Comparison of ENCODE assay signal across 8 mouse cellular contexts in genomic region chr13:30973501-30974246, GRCm38 (mm10). TPM values are rescaled to one million over a fixed set of nuclear protein-coding genes. Genes with fewer than 3 reads are reported as not detected.
DNase-seq lines count a peak whose midpoint lies in the region; ATAC-seq and TF ChIP-seq lines count a peak whose summit lies in the region.

Gene Exoc2 (minus strand): TSS chr13:30974093.
Gene Gm5447 (plus strand): TSS chr13:30974204.

- H3K4me2 ChIP-seq in heart, embryonic 12.5 days: peak within 1 kb of the TSS; percentile 71
- peak within 1 kb of the TSS; percentile 64 for H3K4me2 ChIP-seq in kidney, postnatal 0 days (ENCODE audit: low read length)
- H3K4me2 ChIP-seq in liver, embryonic 12.5 days: peak within 1 kb of the TSS; percentile 82

- DNase-seq in brain, embryonic 18.5 days (ENCODE audit: low read depth, low spot score): peak; percentile 73
- DNase-seq in kidney, postnatal 0 days (ENCODE audit: low spot score): peak; percentile 93
- peak; percentile 85 for DNase-seq in naive thymus-derived CD4-positive, alpha-beta T cell, adult 2 months (ENCODE audit: low read depth)
- peak; percentile 81 for DNase-seq in splenic B cell, adult 2 months (ENCODE audit: low read depth, low spot score)

- H3K4me1 ChIP-seq in heart, embryonic 12.5 days (replicated peaks): peaks cover 21% of the 10 kb centered on the region
- no peaks in the 10 kb centered on the region for H3K4me1 ChIP-seq in kidney, postnatal 0 days (replicated peaks; ENCODE audit: insufficient read depth, low read length)
- peaks cover 41% of the 10 kb centered on the region for H3K4me1 ChIP-seq in liver, embryonic 12.5 days

- no peaks in the 10 kb centered on the region for H3K9me3 ChIP-seq in heart, embryonic 12.5 days (replicated peaks)
- H3K9me3 ChIP-seq in kidney, postnatal 0 days (replicated peaks; ENCODE audit: low read length): no peaks in the 10 kb centered on the region
- H3K9me3 ChIP-seq in liver, embryonic 12.5 days (replicated peaks): no peaks in the 10 kb centered on the region

- H3K27ac ChIP-seq in heart, embryonic 12.5 days (ENCODE audit: poor library complexity, severe bottlenecking): peak within 1 kb of the TSS; percentile 82
- H3K27ac ChIP-seq in kidney, postnatal 0 days: peak within 1 kb of the TSS; percentile 95
- peak within 1 kb of the TSS; percentile 88 for H3K27ac ChIP-seq in liver, embryonic 12.5 days

- H3K4me3 ChIP-seq in heart, embryonic 12.5 days: peak within 1 kb of the TSS; percentile 80
- H3K4me3 ChIP-seq in kidney, postnatal 0 days (replicated peaks; ENCODE audit: low read depth, low read length): peak within 1 kb of the TSS; percentile 98
- H3K4me3 ChIP-seq in liver, embryonic 12.5 days: peak within 1 kb of the TSS; percentile 93

- no peaks in the 10 kb centered on the region for H3K27me3 ChIP-seq in heart, embryonic 12.5 days (replicated peaks)
- H3K27me3 ChIP-seq in kidney, postnatal 0 days (ENCODE audit: insufficient read depth, low read length): 0 out of 2 replicates have a peak, but pooled peaks cover 3% of the 10 kb centered on the region
- H3K27me3 ChIP-seq in liver, embryonic 12.5 days (replicated peaks): no peaks in the 10 kb centered on the region
- H3K27me3 ChIP-seq in splenic B cell, adult 2 months (ENCODE audit: control insufficient read depth, insufficient read depth, low read length, poor library complexity, severe bottlenecking): no peaks in the 10 kb centered on the region

- ATAC-seq in CD4-positive, CD25-positive, alpha-beta regulatory T cell, adult 4 months: peak; percentile 80
- peak; percentile 88 for ATAC-seq in erythroid progenitor cell, adult 5-6 weeks (replicated peaks; ENCODE audit: low FRiP score, poor library complexity, severe bottlenecking)
- peak; percentile 89 for ATAC-seq in heart, embryonic 12.5 days (ENCODE audit: insufficient number of reproducible peaks, low FRiP score)
- ATAC-seq in kidney, postnatal 0 days (replicated peaks; ENCODE audit: low FRiP score, low read depth): peak; percentile 98
- ATAC-seq in liver, embryonic 12.5 days: peak; percentile 96

- peak within 1 kb of the TSS; percentile 89 for H3K9ac ChIP-seq in heart, embryonic 12.5 days
- peak within 1 kb of the TSS; percentile 92 for H3K9ac ChIP-seq in kidney, postnatal 0 days (ENCODE audit: low read depth, low read length)
- H3K9ac ChIP-seq in liver, embryonic 12.5 days: peak within 1 kb of the TSS; percentile 94

- 1% methylated on average over 54 of the region's 54 CpGs for WGBS in heart, embryonic 12.5 days
- WGBS in kidney, postnatal 0 days: under 1% methylated on average over 44 of the region's 54 CpGs
- 1% methylated on average over 54 of the region's 54 CpGs for WGBS in liver, embryonic 12.5 days (ENCODE audit: insufficient replicate concordance)

- TF ChIP-seq CTCF in kidney, postnatal 0 days (IDR thresholded peaks at IDR 0.05; ENCODE audit: low read depth): no peak

- no peaks in the 10 kb centered on the region for H3K36me3 ChIP-seq in heart, embryonic 12.5 days
- H3K36me3 ChIP-seq in kidney, postnatal 0 days (ENCODE audit: insufficient read depth, low read length): no peaks in the 10 kb centered on the region
- no peaks in the 10 kb centered on the region for H3K36me3 ChIP-seq in liver, embryonic 12.5 days
- H3K36me3 ChIP-seq in splenic B cell, adult 2 months (ENCODE audit: control insufficient read depth, insufficient read depth, low read length, poor library complexity, severe bottlenecking): no peaks in the 10 kb centered on the region

RNA-seq across cellular contexts. Expression of gene Exoc2, which starts in this region (rescaled TPM):
- polyA plus RNA-seq in CD4-positive, CD25-positive, alpha-beta regulatory T cell, adult 4 months (2017; shearing (Covaris generic)): 100 to 1,000 TPM in 1 of 2 experiments, 10 to 100 TPM in 1; 68.2 to 103 TPM
- total RNA-seq in erythroid progenitor cell, adult 5-6 weeks (2015; ENCODE audit: low replicate concordance): 46.9 and 72.9 TPM in 2 replicates
- total RNA-seq in erythroid progenitor cell, adult 5-6 weeks (2017; ENCODE audit: low replicate concordance): 29.1 and 57.1 TPM in 2 replicates
- 26.8 and 28.2 TPM in 2 replicates for polyA plus RNA-seq in heart, embryonic 12.5 days (2016; fragmentation: Nextera tagmentation; extraction: Ambion mirVana)
- polyA plus RNA-seq in kidney, postnatal 0 days (2015; fragmentation: Nextera tagmentation; extraction: Ambion mirVana): 22.1 and 23.4 TPM in 2 replicates
- polyA plus RNA-seq in liver, embryonic 12.5 days (2016; fragmentation: Nextera tagmentation; extraction: Ambion mirVana): 20.7 and 21.4 TPM in 2 replicates

RNA-seq across cellular contexts. Expression of gene Gm5447, which starts in this region (rescaled TPM):
- polyA plus RNA-seq in CD4-positive, CD25-positive, alpha-beta regulatory T cell, adult 4 months (2017; shearing (Covaris generic)): not detected
- not detected in 2 replicates for total RNA-seq in erythroid progenitor cell, adult 5-6 weeks (2015; ENCODE audit: low replicate concordance)
- not detected in 2 replicates for total RNA-seq in erythroid progenitor cell, adult 5-6 weeks (2017; ENCODE audit: low replicate concordance)
- not detected in 2 replicates for polyA plus RNA-seq in heart, embryonic 12.5 days (2016; fragmentation: Nextera tagmentation; extraction: Ambion mirVana)
- 0.11 TPM in 1 of 2 replicates, not detected in the other for polyA plus RNA-seq in kidney, postnatal 0 days (2015; fragmentation: Nextera tagmentation; extraction: Ambion mirVana)
- not detected in 2 replicates for polyA plus RNA-seq in liver, embryonic 12.5 days (2016; fragmentation: Nextera tagmentation; extraction: Ambion mirVana)

Comparison
In these comparisons a context has a peak if more than half of its experiments do, and no peak if none do; other contexts are left out.
1. Peak in every context shown above with its lines: DNase-seq, ATAC-seq, H3K4me3 ChIP-seq and H3K27ac ChIP-seq.